Mouse (Mus musculus): ENCODE measurements at regions not wholly inside any gene's neighbourhood (a gene's known extent, or its start where the extent isn't known, plus 50 kb on each side); places are given as distances from the start of the nearest gene placed in this dataset.

DNA sequence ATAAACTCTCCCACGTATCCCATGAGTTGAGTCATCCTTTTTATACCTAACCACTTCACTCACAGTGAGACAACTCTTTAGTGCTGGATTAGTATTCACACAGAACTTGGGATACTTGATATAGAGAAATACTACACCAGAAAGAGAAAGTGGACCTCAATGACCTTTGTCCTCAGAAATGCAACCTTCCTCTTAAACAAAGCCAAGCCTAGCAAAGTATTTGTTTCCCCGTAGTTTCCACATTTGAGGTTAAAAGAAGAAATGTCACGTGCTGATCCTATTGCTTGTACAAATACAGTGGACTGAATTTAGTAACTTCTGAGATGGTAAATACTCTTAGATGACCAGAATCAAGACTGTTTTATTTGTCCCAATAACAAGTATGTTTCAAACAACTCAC lies 464.8 kb downstream of the Klf5 start:
- H3K9me3 ChIP-seq (ENCODE audit: control insufficient read depth, low read length) = no peaks in the 10 kb centered on the region
- no peaks in the 10 kb centered on the region for H3K4me1 ChIP-seq (ENCODE audit: control insufficient read depth, insufficient read depth, low read length)
- no peak overlapping the region for H3K9ac ChIP-seq (replicated peaks; ENCODE audit: low read length)
- H3K27ac ChIP-seq (replicated peaks; ENCODE audit: low read depth, low read length) = no peak overlapping the region
- H3K4me2 ChIP-seq (ENCODE audit: low read length) = no peak overlapping the region
- ATAC-seq (ENCODE audit: low FRiP score, low TSS enrichment) = no peak
- 82% methylated on average over 3 of the region's 3 CpGs for WGBS
- no peaks in the 10 kb centered on the region for H3K27me3 ChIP-seq (ENCODE audit: control insufficient read depth, insufficient read depth, low read length)
- no peaks in the 10 kb centered on the region for H3K36me3 ChIP-seq (ENCODE audit: control insufficient read depth, insufficient read depth, low read length)
- H3K4me3 ChIP-seq (replicated peaks; ENCODE audit: low read depth, low read length) = no peak overlapping the region
- no peak for DNase-seq

GRCm38 (mm10) chr14:99771009-99771408 lies 472.5 kb downstream of the Klf5 start:
- ATAC-seq (ENCODE audit: low FRiP score, low TSS enrichment) = no peak
- 90% methylated on average over 1 of the region's 1 CpGs for WGBS
- Histone ChIP-seq H3K4me2 (ENCODE audit: low read length) (no peak overlapping the region), H3K27ac (replicated peaks; ENCODE audit: low read depth, low read length) (no peak overlapping the region), H3K4me3 (replicated peaks; ENCODE audit: low read depth, low read length) (no peak overlapping the region), H3K4me1 (ENCODE audit: control insufficient read depth, insufficient read depth, low read length) (no peaks in the 10 kb centered on the region), H3K9ac (replicated peaks; ENCODE audit: low read length) (no peak overlapping the region), H3K27me3 (ENCODE audit: control insufficient read depth, insufficient read depth, low read length) (no peaks in the 10 kb centered on the region), H3K36me3 (ENCODE audit: control insufficient read depth, insufficient read depth, low read length) (no peaks in the 10 kb centered on the region), H3K9me3 (ENCODE audit: control insufficient read depth, low read length) (no peaks in the 10 kb centered on the region)
- no peak for DNase-seq

DNA sequence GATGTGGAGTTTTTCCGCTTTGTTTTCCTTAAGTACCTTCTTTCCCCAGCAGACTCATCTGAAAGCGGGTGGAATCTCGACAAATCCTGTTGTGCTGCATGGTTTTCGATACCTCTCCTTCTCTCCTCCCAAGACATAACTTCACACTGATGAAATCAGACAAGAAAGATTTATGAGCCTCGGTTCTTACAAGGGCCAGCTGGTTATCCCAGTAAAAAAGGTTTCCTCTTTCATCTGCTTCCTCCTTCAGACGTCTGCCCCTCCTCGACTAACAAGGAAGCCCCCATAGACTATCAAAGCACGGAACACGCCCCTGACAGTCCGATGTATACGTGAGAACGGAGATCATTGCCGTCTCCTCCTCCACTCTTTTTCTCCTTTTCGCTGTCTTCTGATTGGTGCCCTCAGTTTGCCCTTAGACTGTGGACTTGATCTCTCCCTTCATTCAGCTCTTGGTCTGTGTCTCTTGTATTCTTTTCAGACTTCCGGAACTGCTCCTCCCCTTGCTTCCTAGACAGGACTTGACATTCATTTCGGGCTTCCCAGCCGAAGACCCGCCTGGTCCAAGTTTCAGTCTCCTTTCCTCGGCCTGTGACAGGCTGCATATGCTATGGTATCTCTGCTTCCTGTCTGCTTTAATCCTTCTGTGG lies 474.4 kb downstream of the Klf5 start:
- no peak for ATAC-seq (ENCODE audit: low FRiP score, low TSS enrichment)
- WGBS = 85% methylated on average over 19 of the region's 19 CpGs
- DNase-seq = no peak
- no peak overlapping the region for H3K27ac ChIP-seq (replicated peaks; ENCODE audit: low read depth, low read length)
- no peaks in the 10 kb centered on the region for H3K9me3 ChIP-seq (ENCODE audit: control insufficient read depth, low read length)
- no peaks in the 10 kb centered on the region for H3K27me3 ChIP-seq (ENCODE audit: control insufficient read depth, insufficient read depth, low read length)
- H3K9ac ChIP-seq (replicated peaks; ENCODE audit: low read length) = no peak overlapping the region
- no peaks in the 10 kb centered on the region for H3K36me3 ChIP-seq (ENCODE audit: control insufficient read depth, insufficient read depth, low read length)
- H3K4me3 ChIP-seq (replicated peaks; ENCODE audit: low read depth, low read length) = no peak overlapping the region
- H3K4me2 ChIP-seq (ENCODE audit: low read length) = no peak overlapping the region
- no peaks in the 10 kb centered on the region for H3K4me1 ChIP-seq (ENCODE audit: control insufficient read depth, insufficient read depth, low read length)

- ATAC-seq (ENCODE audit: low FRiP score, low TSS enrichment) = no peak
- DNase-seq = no peak
- Histone ChIP-seq H3K9ac (replicated peaks; ENCODE audit: low read length) (no peak overlapping the region), H3K4me1 (ENCODE audit: control insufficient read depth, insufficient read depth, low read length) (no peaks in the 10 kb centered on the region), H3K27ac (replicated peaks; ENCODE audit: low read depth, low read length) (no peak overlapping the region), H3K4me2 (ENCODE audit: low read length) (no peak overlapping the region), H3K4me3 (replicated peaks; ENCODE audit: low read depth, low read length) (no peak overlapping the region), H3K9me3 (ENCODE audit: control insufficient read depth, low read length) (no peaks in the 10 kb centered on the region), H3K27me3 (ENCODE audit: control insufficient read depth, insufficient read depth, low read length) (no peaks in the 10 kb centered on the region), H3K36me3 (ENCODE audit: control insufficient read depth, insufficient read depth, low read length) (no peaks in the 10 kb centered on the region)
- 63% methylated on average over 8 of the region's 8 CpGs for WGBS
Observed at GRCm38 (mm10) chr14:99778477-99778876, 480.0 kb downstream of the Klf5 start.

- Histone ChIP-seq H3K36me3 (ENCODE audit: control insufficient read depth, insufficient read depth, low read length) (no peaks in the 10 kb centered on the region), H3K9me3 (ENCODE audit: control insufficient read depth, low read length) (no peaks in the 10 kb centered on the region), H3K4me1 (ENCODE audit: control insufficient read depth, insufficient read depth, low read length) (no peaks in the 10 kb centered on the region), H3K9ac (replicated peaks; ENCODE audit: low read length) (no peak overlapping the region), H3K27me3 (ENCODE audit: control insufficient read depth, insufficient read depth, low read length) (no peaks in the 10 kb centered on the region), H3K4me3 (replicated peaks; ENCODE audit: low read depth, low read length) (no peak overlapping the region), H3K27ac (replicated peaks; ENCODE audit: low read depth, low read length) (no peak overlapping the region), H3K4me2 (ENCODE audit: low read length) (no peak overlapping the region)
- DNase-seq (no peak), ATAC-seq (ENCODE audit: low FRiP score, low TSS enrichment) (no peak)
- WGBS = 91% methylated on average over 4 of the region's 4 CpGs
Observed at GRCm38 (mm10) chr14:99778957-99779356, 480.5 kb downstream of the Klf5 start.

DNA sequence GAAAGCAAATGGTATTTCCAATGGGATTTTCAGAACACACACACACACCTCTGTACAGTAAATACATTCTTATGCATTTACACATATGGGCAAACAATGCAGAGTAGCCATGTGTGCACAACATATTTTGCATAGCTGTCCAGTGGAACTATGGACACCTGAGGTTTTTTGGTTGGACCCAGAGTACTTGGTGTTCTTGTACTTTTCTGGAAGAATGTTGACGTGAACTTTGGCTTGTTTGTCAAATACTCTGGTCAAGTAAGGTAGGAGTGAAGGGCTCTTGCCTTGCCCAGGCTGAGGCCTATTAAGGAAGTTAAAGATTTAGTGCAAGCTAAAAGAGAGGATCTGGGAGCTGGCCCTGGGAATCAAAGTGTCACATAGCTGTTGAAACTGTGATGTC lies 485.2 kb downstream of the Klf5 start:
- WGBS = 83% methylated on average over 1 of the region's 1 CpGs
- no peak for ATAC-seq (ENCODE audit: low FRiP score, low TSS enrichment)

DNA sequence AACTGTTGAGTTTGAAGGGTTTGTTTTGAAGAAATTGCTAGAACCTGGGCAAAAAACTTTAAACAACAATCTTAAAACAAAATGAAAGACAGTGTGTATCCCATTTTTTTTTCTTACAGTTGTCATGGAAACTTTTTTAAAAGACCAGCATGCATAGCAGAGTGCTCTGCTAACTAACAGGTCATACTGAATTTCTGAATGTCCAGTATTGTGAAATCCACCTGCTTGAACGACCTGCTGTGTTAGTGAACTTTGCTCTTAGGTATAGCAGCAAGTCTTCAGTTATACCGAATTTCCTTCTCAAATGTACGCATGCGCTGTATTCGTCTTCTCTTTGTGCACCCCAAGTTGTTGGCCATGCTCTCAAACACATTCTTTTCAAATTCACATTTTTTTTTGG lies 486.6 kb downstream of the Klf5 start:
- H3K4me2 ChIP-seq (ENCODE audit: low read length) = no peak overlapping the region
- no peaks in the 10 kb centered on the region for H3K27me3 ChIP-seq (ENCODE audit: control insufficient read depth, insufficient read depth, low read length)
- no peak overlapping the region for H3K9ac ChIP-seq (replicated peaks; ENCODE audit: low read length)
- H3K9me3 ChIP-seq (ENCODE audit: control insufficient read depth, low read length) = no peaks in the 10 kb centered on the region
- no peak for ATAC-seq (ENCODE audit: low FRiP score, low TSS enrichment)
- 89% methylated on average over 5 of the region's 5 CpGs for WGBS
- DNase-seq = no peak
- no peak overlapping the region for H3K4me3 ChIP-seq (replicated peaks; ENCODE audit: low read depth, low read length)
- H3K27ac ChIP-seq (replicated peaks; ENCODE audit: low read depth, low read length) = no peak overlapping the region
- no peaks in the 10 kb centered on the region for H3K36me3 ChIP-seq (ENCODE audit: control insufficient read depth, insufficient read depth, low read length)
- H3K4me1 ChIP-seq (ENCODE audit: control insufficient read depth, insufficient read depth, low read length) = no peaks in the 10 kb centered on the region

More for the DNA sequence above, 485.2 kb downstream of the Klf5 start:
- DNase-seq = no peak
- no peaks in the 10 kb centered on the region for H3K9me3 ChIP-seq (ENCODE audit: control insufficient read depth, low read length)
- no peak overlapping the region for H3K27ac ChIP-seq (replicated peaks; ENCODE audit: low read depth, low read length)
- H3K9ac ChIP-seq (replicated peaks; ENCODE audit: low read length) = no peak overlapping the region
- H3K27me3 ChIP-seq (ENCODE audit: control insufficient read depth, insufficient read depth, low read length) = no peaks in the 10 kb centered on the region
- no peak overlapping the region for H3K4me2 ChIP-seq (ENCODE audit: low read length)
- H3K36me3 ChIP-seq (ENCODE audit: control insufficient read depth, insufficient read depth, low read length) = no peaks in the 10 kb centered on the region
- no peak overlapping the region for H3K4me3 ChIP-seq (replicated peaks; ENCODE audit: low read depth, low read length)
- H3K4me1 ChIP-seq (ENCODE audit: control insufficient read depth, insufficient read depth, low read length) = no peaks in the 10 kb centered on the region

DNA sequence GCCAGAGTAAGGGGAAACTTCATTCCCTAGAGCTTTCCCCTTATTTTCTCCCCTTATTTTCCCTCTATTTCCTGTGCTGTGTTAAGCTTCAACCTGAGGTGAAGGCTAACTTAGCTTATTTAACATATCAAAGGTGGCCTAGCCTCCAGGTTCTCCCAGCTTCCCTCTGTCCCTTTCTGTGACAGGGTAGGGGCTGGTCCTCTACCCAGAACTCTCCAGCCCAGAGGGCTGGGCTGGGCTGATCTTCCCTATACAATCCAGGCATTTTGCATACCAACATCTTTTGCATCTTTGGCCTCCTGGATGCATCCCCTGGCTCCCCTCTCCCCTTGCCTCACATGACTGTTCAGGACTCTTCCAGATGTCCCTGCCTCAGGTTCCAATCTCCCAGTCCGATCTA lies 487.9 kb downstream of the Klf5 start:
- WGBS = 95% methylated on average over 1 of the region's 1 CpGs
- Histone ChIP-seq H3K4me2 (ENCODE audit: low read length) (no peak overlapping the region), H3K36me3 (ENCODE audit: control insufficient read depth, insufficient read depth, low read length) (no peaks in the 10 kb centered on the region), H3K27me3 (ENCODE audit: control insufficient read depth, insufficient read depth, low read length) (no peaks in the 10 kb centered on the region), H3K9ac (replicated peaks; ENCODE audit: low read length) (no peak overlapping the region), H3K9me3 (ENCODE audit: control insufficient read depth, low read length) (no peaks in the 10 kb centered on the region), H3K4me1 (ENCODE audit: control insufficient read depth, insufficient read depth, low read length) (no peaks in the 10 kb centered on the region), H3K4me3 (replicated peaks; ENCODE audit: low read depth, low read length) (no peak overlapping the region), H3K27ac (replicated peaks; ENCODE audit: low read depth, low read length) (no peak overlapping the region)
- ATAC-seq (ENCODE audit: low FRiP score, low TSS enrichment) (no peak), DNase-seq (no peak)

GRCm38 (mm10) chr14:99788185-99788584 lies 489.7 kb downstream of the Klf5 start:
- H3K4me2 ChIP-seq (ENCODE audit: low read length) = no peak overlapping the region
- H3K4me3 ChIP-seq (replicated peaks; ENCODE audit: low read depth, low read length) = no peak overlapping the region
- no peak for ATAC-seq (ENCODE audit: low FRiP score, low TSS enrichment)
- no peaks in the 10 kb centered on the region for H3K36me3 ChIP-seq (ENCODE audit: control insufficient read depth, insufficient read depth, low read length)
- no peak overlapping the region for H3K9ac ChIP-seq (replicated peaks; ENCODE audit: low read length)
- no peaks in the 10 kb centered on the region for H3K9me3 ChIP-seq (ENCODE audit: control insufficient read depth, low read length)
- 92% methylated on average over 3 of the region's 3 CpGs for WGBS
- no peak overlapping the region for H3K27ac ChIP-seq (replicated peaks; ENCODE audit: low read depth, low read length)
- DNase-seq = no peak
- no peaks in the 10 kb centered on the region for H3K4me1 ChIP-seq (ENCODE audit: control insufficient read depth, insufficient read depth, low read length)
- H3K27me3 ChIP-seq (ENCODE audit: control insufficient read depth, insufficient read depth, low read length) = no peaks in the 10 kb centered on the region

All from midbrain, embryonic 14.5 days (tissue).